Mouse (Mus musculus): ENCODE results near the gene Phc1.

The Phc1 gene

DNA sequence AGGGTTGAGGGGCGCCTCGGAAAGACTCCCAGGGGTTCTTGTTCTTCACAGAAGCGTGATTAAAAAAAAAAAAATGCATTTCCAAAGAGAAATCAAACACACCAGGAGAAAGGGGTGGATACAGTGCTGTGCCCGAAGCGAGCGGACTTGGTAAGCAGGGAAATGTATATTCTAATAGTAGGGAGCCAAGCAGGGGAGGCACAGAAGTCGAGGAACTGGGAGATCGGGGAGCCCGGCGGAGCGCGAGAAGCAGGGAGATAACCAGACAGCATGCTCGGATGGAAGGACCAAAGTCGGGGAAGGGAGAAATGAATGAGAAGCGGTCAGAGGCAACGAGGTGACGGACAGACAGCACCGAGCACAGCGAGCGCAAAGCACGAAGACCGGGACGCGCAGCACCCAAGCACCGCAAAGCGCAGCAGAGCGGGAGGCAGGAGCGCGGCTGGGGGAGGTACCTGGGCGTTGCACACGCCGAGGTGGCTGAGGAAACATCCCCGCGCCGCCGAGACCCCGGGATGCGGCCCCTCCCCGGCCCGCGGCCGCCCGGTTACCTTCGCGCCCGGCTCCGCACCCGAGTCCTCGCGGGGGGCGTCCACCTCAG is 1.2 kb downstream of the Phc1 start:
- DNase-seq (ENCODE audit: low spot score in 2 of 2) = peak; percentile 50 to 60

- DNase-seq (ENCODE audit: low spot score in 2 of 2) = no peak
Observed at GRCm38 (mm10) chr6:122337546-122337945, 2.8 kb downstream of the Phc1 start.

DNA sequence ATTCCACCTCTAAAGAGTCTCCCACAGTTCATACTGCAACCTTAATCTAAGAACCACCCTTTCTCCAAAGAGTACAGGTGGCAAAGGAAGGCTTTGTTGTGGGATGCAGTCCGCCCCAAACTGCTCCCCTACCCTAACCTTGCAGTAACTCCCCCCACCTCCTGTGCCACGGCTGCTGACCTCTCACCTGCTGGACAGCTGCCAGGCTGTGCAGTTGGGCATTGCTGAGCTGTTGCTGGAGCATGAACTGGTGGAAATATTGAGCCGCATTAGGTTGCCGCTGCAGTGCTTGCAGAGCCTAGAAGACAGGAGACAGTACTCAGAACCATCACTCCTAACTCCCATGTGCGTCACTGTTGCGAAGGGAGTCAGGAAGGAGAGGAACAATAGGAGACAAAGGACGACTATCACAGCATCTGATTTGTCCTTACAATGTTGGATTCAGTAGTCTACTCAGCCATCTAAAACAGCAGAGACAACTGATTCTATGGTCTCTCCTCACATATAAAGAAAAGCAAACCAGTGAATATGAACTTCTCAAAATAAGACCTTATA is 5.5 kb downstream of the Phc1 start:
- DNase-seq (ENCODE audit: low spot score in 2 of 2) = no peak

DNA sequence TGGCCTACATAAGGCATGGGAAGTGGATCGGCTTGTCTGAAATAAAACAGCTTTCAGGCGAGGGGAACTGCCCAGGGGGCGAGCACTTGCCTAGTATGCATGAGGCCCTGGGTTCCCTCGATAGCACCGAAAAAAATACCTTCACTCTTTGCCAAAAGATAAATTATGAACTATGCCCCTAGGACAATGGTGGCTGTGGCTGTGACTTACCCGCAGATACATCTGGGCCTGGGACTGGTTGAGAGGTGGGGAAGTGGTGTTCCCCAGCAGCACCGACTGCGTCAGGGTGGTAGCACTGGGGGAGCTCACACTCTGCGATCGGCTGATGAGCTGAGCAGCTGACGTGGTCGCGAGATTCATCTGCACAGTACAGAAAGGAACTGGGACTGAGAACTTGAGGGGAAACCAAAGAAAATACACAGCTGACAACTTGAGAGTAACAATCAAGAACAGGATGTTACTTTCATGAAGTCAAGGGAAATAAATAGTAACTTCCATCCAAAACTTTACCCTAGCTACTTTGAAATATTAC is 7.2 kb downstream of the Phc1 start:
- DNase-seq (ENCODE audit: low spot score in 2 of 2) = no peak

- DNase-seq (ENCODE audit: low spot score in 2 of 2) = no peak
Observed at GRCm38 (mm10) chr6:122325361-122325975, 14.9 kb downstream of the Phc1 start.

GRCm38 (mm10) chr6:122318726-122319125 is 21.6 kb downstream of the Phc1 start:
- no peak for DNase-seq (ENCODE audit: low spot score in 2 of 2)

- DNase-seq (ENCODE audit: low spot score in 2 of 2) = no peak
Observed at GRCm38 (mm10) chr6:122310187-122310820, 30.1 kb downstream of the Phc1 start.

DNA sequence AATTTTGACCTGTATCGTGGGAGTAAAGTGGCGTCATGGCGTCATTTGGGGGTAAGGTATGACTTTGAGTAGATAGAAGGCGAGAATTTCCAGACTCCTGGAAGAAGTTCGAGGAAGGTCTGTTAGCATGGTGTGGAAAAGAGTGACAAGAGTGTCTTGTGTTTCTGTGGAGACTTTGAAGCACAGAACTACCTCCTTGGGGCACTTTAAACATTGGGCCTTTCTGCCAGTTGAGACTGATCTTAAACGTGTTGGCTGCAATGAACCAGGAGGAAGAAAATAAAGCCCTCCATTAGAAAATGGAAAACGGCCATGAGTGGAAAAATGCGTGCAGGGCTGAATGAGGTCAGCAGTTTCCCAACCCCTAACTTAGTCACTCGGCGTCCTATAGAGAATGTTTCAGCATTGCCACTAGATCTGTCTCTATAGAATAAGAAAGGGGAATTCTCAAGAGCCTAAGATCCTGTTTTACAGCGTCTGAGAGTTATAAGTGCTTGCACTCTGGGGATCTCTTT is 30.9 kb downstream of the Phc1 start:
- DNase-seq (ENCODE audit: low spot score in 2 of 2) = no peak

GRCm38 (mm10) chr6:122308505-122309393 is 31.6 kb downstream of the Phc1 start, which contains the start of gene M6pr:
TSS of gene M6pr (plus strand) at chr6:122308720.
- peak; percentile 99 for DNase-seq (ENCODE audit: low spot score in 2 of 2)

- DNase-seq (ENCODE audit: low spot score in 2 of 2) = no peak
Observed at GRCm38 (mm10) chr6:122308136-122308504, 32.2 kb downstream of the Phc1 start.

GRCm38 (mm10) chr6:122306707-122307106 is 33.7 kb downstream of the Phc1 start:
- DNase-seq (ENCODE audit: low spot score in 2 of 2) = no peak

DNA sequence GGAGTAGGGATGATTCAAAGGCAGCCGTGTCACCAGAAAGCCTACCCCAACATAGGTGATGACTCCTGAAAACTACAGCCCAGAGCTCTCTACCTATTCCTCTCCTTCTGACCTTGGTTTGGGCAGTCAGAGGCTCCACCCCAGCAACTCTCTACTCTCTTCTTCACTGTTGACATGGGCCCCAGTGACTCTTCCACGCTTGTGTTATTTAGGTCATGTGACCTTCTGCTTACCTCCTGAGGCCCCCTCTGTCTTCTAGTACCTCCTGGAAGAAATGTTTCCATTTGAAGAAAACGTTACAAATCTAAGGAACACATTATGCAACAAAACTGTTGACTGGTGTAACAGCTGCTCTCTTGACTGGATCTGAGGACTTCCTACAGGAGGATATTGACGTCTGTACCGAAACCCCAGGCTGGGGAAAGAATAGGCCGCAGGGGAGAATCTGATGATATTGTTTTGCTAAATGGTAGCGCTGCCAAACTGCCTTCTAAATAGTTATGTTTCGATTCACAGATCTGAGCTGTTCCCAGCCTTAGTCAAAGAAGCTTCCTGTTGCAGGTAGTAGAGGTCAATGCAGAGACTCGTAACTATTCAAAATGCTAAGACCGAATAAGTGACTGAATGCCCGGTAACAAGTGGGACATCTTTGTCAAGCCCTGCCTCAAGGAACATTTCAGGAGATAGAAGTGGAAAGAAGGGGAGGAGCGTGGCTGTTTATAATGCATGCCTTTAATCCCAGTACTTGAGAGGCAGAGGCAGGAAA is 35.4 kb downstream of the Phc1 start:
- no peak for DNase-seq (ENCODE audit: low spot score in 2 of 2)

DNA sequence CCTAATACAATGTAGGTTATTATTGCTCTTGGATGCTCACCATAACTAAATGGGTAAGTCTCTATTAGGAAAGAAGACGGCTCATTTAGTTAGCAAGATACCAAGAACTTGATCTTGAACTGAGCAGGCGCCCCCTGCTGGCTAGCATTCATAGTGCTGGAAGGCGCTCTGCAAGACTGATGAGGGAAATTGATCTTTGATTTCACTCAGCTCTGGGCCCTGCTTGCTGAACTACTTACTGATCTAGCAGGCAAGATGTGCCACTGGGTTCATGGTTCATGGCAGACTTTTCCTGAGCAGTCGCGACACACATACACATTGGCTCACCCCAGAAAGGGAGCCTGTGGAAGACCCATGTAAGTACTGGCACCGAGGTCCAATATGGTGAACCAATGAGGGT is 36.0 kb downstream of the Phc1 start:
- DNase-seq (ENCODE audit: low spot score in 2 of 2) = peak; percentile 32 to 64

GRCm38 (mm10) chr6:122303526-122303925 is 36.8 kb downstream of the Phc1 start:
- DNase-seq (ENCODE audit: low spot score in 2 of 2) = no peak

DNA sequence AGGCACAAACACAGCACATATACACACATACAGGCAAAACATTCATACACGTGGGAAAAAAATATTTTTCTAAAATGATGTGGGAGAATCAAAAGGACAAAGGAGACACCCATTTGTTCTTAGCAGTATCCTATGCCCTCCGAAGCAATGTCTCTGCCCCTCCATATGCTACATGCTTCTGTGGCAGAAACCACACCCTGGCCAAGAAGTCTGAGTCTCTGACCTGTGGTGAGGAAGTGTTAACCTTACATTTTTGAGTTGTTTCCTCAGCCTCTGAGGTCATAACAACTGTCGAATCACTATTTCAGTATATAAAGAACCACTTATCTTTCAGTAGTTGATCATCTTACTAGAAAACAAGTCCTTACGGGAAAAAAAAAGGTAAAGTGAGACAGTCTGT is 37.7 kb downstream of the Phc1 start:
- no peak for DNase-seq (ENCODE audit: low spot score in 2 of 2)

DNA sequence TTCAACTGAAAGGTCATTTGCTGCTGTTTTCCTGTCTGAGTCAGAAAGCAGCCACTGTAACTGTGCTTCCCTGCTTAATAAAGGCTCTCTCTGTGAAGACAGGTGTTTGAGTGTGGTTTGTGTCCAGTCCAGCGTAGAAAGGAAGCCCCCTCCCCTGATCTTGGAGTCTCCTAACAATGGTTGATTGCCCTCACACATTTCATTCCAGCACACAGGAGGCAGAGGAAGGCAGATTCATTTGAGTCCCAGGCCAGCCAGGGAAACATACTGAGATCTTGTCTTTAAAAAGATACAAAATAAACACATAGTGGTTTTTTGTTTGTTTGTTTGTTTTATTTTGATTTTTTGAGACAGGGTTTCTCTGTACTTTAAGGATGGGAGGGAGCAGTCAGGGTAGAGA is 38.2 kb downstream of the Phc1 start:
- DNase-seq (ENCODE audit: low spot score in 2 of 2) = no peak

DNA sequence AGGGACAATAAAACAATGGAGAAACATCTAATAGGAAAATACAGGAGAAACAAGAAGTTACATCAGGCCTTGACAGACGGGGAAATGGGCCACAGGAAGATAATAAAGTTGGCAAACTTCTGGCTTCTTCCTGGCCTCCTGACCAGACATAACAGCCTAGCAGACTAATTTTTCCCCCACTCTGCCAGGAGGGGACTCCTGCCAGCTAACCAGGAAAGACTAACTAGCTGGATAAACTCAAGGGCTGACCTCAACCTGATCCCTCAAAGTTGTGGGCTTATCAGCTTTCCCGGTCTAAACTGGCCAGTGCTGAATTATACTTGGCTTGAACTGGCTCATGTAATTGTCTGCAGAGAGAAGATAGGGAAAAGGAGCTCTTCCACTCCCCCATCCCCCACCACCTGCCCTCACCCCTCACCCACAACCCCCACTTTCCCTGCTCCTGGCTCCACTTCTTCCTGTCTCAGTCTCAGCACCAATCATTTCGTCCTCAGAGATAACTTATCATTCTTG is 40.7 kb downstream of the Phc1 start:
- DNase-seq (ENCODE audit: low spot score in 2 of 2) = no peak

GRCm38 (mm10) chr6:122298223-122298609 is 42.1 kb downstream of the Phc1 start:
- DNase-seq (ENCODE audit: low spot score in 2 of 2) = no peak

GRCm38 (mm10) chr6:122297279-122298222 is 42.8 kb downstream of the Phc1 start:
- DNase-seq (ENCODE audit: low spot score in 2 of 2) = no peak
